Comparison of ENCODE assay signal across 17 mouse cellular contexts in genomic region chr17:48613491-48613890, GRCm38 (mm10).
DNase-seq lines count a peak whose midpoint lies in the region; ATAC-seq and TF ChIP-seq lines count a peak whose summit lies in the region.
"Had no signal": no experiment of that assay in that cellular context is flagged by ENCODE, and none has a peak within 500 bp of the region (broad histone marks: within the 10 kb centered on the region; RNA-seq: fewer than 3 reads in every experiment).

No protein-coding gene starts in this region.

- H3K4me2 ChIP-seq in embryonic facial prominence, embryonic 11.5 days (ENCODE audit: low read depth, low read length), result no peak overlapping the region
- no peak overlapping the region for H3K4me2 ChIP-seq in kidney, embryonic 16.5 days (replicated peaks; ENCODE audit: low read depth, low read length)
- no peak overlapping the region for H3K4me2 ChIP-seq in midbrain, postnatal 0 days (ENCODE audit: low read depth, low read length, poor library complexity, severe bottlenecking)
- no peak overlapping the region for H3K4me2 ChIP-seq in midbrain, embryonic 15.5 days
- no peak overlapping the region for H3K4me2 ChIP-seq in stomach, postnatal 0 days (replicated peaks; ENCODE audit: low read depth)
- H3K4me2 ChIP-seq: embryonic facial prominence, embryonic 12.5 days; hindbrain, embryonic 15.5 days; kidney, embryonic 15.5 days; limb, embryonic 15.5 days; midbrain, embryonic 11.5 days had no signal

- H3K9ac ChIP-seq in embryonic facial prominence, embryonic 11.5 days (replicated peaks; ENCODE audit: low read length), result no peak overlapping the region
- no peak overlapping the region for H3K9ac ChIP-seq in kidney, embryonic 16.5 days (replicated peaks; ENCODE audit: low read length)
- H3K9ac ChIP-seq in midbrain, postnatal 0 days (replicated peaks; ENCODE audit: low read length, poor library complexity, severe bottlenecking), result no peak overlapping the region
- H3K9ac ChIP-seq in midbrain, embryonic 15.5 days, result no peak overlapping the region
- H3K9ac ChIP-seq in stomach, postnatal 0 days (ENCODE audit: low read length), result no peak overlapping the region
- H3K9ac ChIP-seq: embryonic facial prominence, embryonic 12.5 days; hindbrain, embryonic 15.5 days; kidney, embryonic 15.5 days; limb, embryonic 15.5 days had no signal

- TF ChIP-seq CTCF in kidney, adult 2 months (conservative IDR thresholded peaks at IDR 0.05; ENCODE audit: insufficient read depth, insufficient read length, low read depth, low read length), result peak; percentile 37
- TF ChIP-seq CTCF in midbrain, postnatal 0 days (IDR thresholded peaks at IDR 0.05), result peak; percentile 41
- peak; percentile 45 for TF ChIP-seq CTCF in stomach, postnatal 0 days (IDR thresholded peaks at IDR 0.05; ENCODE audit: low read depth)

- TF ChIP-seq POLR2A in kidney, adult 2 months (IDR thresholded peaks at IDR 0.05; ENCODE audit: low read depth, low read length), result no peak

- WGBS in embryonic facial prominence, embryonic 11.5 days, result 85% methylated on average over 5 of the region's 5 CpGs
- WGBS in embryonic facial prominence, embryonic 10.5 days, result 91% methylated on average over 5 of the region's 5 CpGs
- 91% methylated on average over 5 of the region's 5 CpGs for WGBS in kidney, adult 2 months
- 92% methylated on average over 5 of the region's 5 CpGs for WGBS in kidney, embryonic 16.5 days
- 89% methylated on average over 5 of the region's 5 CpGs for WGBS in midbrain, postnatal 0 days
- WGBS in midbrain, embryonic 15.5 days, result 91% methylated on average over 5 of the region's 5 CpGs
- WGBS in stomach, postnatal 0 days, result 86% methylated on average over 5 of the region's 5 CpGs

- H3K27ac ChIP-seq in embryonic facial prominence, embryonic 11.5 days (replicated peaks; ENCODE audit: low read depth, low read length), result no peak overlapping the region
- H3K27ac ChIP-seq in embryonic facial prominence, embryonic 10.5 days (replicated peaks), result no peak overlapping the region
- H3K27ac ChIP-seq in kidney, adult 2 months (ENCODE audit: insufficient read depth, low read depth, low read length), result no peak overlapping the region
- no peak overlapping the region for H3K27ac ChIP-seq in kidney, embryonic 16.5 days (ENCODE audit: low read length)
- no peak overlapping the region for H3K27ac ChIP-seq in midbrain, postnatal 0 days (ENCODE audit: low read depth, low read length)
- H3K27ac ChIP-seq in midbrain, embryonic 15.5 days, result no peak overlapping the region
- H3K27ac ChIP-seq in stomach, postnatal 0 days (replicated peaks), result no peak overlapping the region
- H3K27ac ChIP-seq: embryonic facial prominence, embryonic 12.5 days; hindbrain, embryonic 15.5 days; kidney, embryonic 15.5 days; limb, embryonic 15.5 days had no signal

- ATAC-seq in embryonic facial prominence, embryonic 11.5 days (replicated peaks; ENCODE audit: insufficient number of reproducible peaks, low FRiP score, low TSS enrichment, low read depth), result no peak
- ATAC-seq in kidney, embryonic 16.5 days (ENCODE audit: low FRiP score, low TSS enrichment), result no peak
- no peak for ATAC-seq in midbrain, postnatal 0 days (ENCODE audit: low FRiP score)
- no peak for ATAC-seq in midbrain, embryonic 15.5 days (replicated peaks)
- ATAC-seq in stomach, postnatal 0 days (ENCODE audit: low FRiP score, low TSS enrichment), result no peak

- H3K4me1 ChIP-seq in embryonic facial prominence, embryonic 11.5 days (ENCODE audit: control insufficient read depth, insufficient read depth, low read length), result no peaks in the 10 kb centered on the region
- H3K4me1 ChIP-seq in embryonic facial prominence, embryonic 10.5 days, result peaks cover 3% of the 10 kb centered on the region; the same call in 1 of the 2 replicates
- H3K4me1 ChIP-seq in kidney, adult 2 months (ENCODE audit: control insufficient read depth, insufficient read depth, low read length), result no peaks in the 10 kb centered on the region
- no peaks in the 10 kb centered on the region for H3K4me1 ChIP-seq in kidney, embryonic 16.5 days (ENCODE audit: insufficient read depth, low read length)
- H3K4me1 ChIP-seq in midbrain, postnatal 0 days (ENCODE audit: insufficient read depth, low read length), result no peaks in the 10 kb centered on the region
- H3K4me1 ChIP-seq in midbrain, embryonic 15.5 days, result no peaks in the 10 kb centered on the region
- no peaks in the 10 kb centered on the region for H3K4me1 ChIP-seq in stomach, postnatal 0 days (replicated peaks; ENCODE audit: control insufficient read depth, insufficient read depth)
- H3K4me1 ChIP-seq: embryonic facial prominence, embryonic 12.5 days; limb, embryonic 15.5 days had no signal

- no peaks in the 10 kb centered on the region for H3K27me3 ChIP-seq in embryonic facial prominence, embryonic 11.5 days (ENCODE audit: control insufficient read depth, insufficient read depth, low read length)
- H3K27me3 ChIP-seq in embryonic facial prominence, embryonic 10.5 days (replicated peaks; ENCODE audit: low read depth, poor library complexity, severe bottlenecking), result no peaks in the 10 kb centered on the region
- no peaks in the 10 kb centered on the region for H3K27me3 ChIP-seq in kidney, adult 2 months (replicated peaks; ENCODE audit: control insufficient read depth, insufficient read depth, low read length)
- no peaks in the 10 kb centered on the region for H3K27me3 ChIP-seq in kidney, embryonic 16.5 days (ENCODE audit: insufficient read depth, low read length)
- no peaks in the 10 kb centered on the region for H3K27me3 ChIP-seq in midbrain, postnatal 0 days (ENCODE audit: insufficient read depth, low read length)
- H3K27me3 ChIP-seq in midbrain, embryonic 15.5 days (replicated peaks), result no peaks in the 10 kb centered on the region
- no peaks in the 10 kb centered on the region for H3K27me3 ChIP-seq in stomach, postnatal 0 days (ENCODE audit: control insufficient read depth, insufficient read depth, low read length)
- H3K27me3 ChIP-seq: embryonic facial prominence, embryonic 12.5 days; hindbrain, embryonic 15.5 days; kidney, embryonic 15.5 days; limb, embryonic 15.5 days had no signal

- H3K36me3 ChIP-seq in embryonic facial prominence, embryonic 11.5 days (replicated peaks; ENCODE audit: control insufficient read depth, insufficient read depth, low read depth, low read length), result no peaks in the 10 kb centered on the region
- H3K36me3 ChIP-seq in embryonic facial prominence, embryonic 10.5 days (replicated peaks), result no peaks in the 10 kb centered on the region
- no peaks in the 10 kb centered on the region for H3K36me3 ChIP-seq in kidney, adult 2 months (ENCODE audit: control insufficient read depth, insufficient read depth, low read length)
- no peaks in the 10 kb centered on the region for H3K36me3 ChIP-seq in kidney, embryonic 16.5 days (ENCODE audit: insufficient read depth, low read length)
- H3K36me3 ChIP-seq in midbrain, postnatal 0 days (ENCODE audit: insufficient read depth, low read length), result no peaks in the 10 kb centered on the region
- H3K36me3 ChIP-seq in midbrain, embryonic 15.5 days (replicated peaks), result no peaks in the 10 kb centered on the region
- H3K36me3 ChIP-seq in stomach, postnatal 0 days (ENCODE audit: control insufficient read depth, insufficient read depth, low read length), result no peaks in the 10 kb centered on the region
- H3K36me3 ChIP-seq: embryonic facial prominence, embryonic 12.5 days; hindbrain, embryonic 15.5 days; kidney, embryonic 15.5 days; limb, embryonic 15.5 days had no signal

- TF ChIP-seq EP300 in stomach, postnatal 0 days (optimal IDR thresholded peaks at IDR 0.05), result no peak

- no peaks in the 10 kb centered on the region for H3K9me3 ChIP-seq in embryonic facial prominence, embryonic 11.5 days (replicated peaks; ENCODE audit: control insufficient read depth, low read length)
- H3K9me3 ChIP-seq in embryonic facial prominence, embryonic 10.5 days, result peaks cover 7% of the 10 kb centered on the region; the same call in 1 of the 2 replicates
- H3K9me3 ChIP-seq in kidney, embryonic 16.5 days (ENCODE audit: low read length), result no peaks in the 10 kb centered on the region; the same call in 1 of the 2 replicates
- H3K9me3 ChIP-seq in midbrain, postnatal 0 days (ENCODE audit: low read length), result no peaks in the 10 kb centered on the region
- H3K9me3 ChIP-seq in midbrain, embryonic 15.5 days, result no peaks in the 10 kb centered on the region
- no peaks in the 10 kb centered on the region for H3K9me3 ChIP-seq in stomach, postnatal 0 days (ENCODE audit: control insufficient read depth, low read length)
- H3K9me3 ChIP-seq: hindbrain, embryonic 15.5 days; limb, embryonic 15.5 days had no signal

- DNase-seq in embryonic facial prominence, embryonic 11.5 days (ENCODE audit: low spot score), result peak; percentile 8
- no peak for DNase-seq in embryonic facial prominence, embryonic 10.5 days (ENCODE audit: low spot score)
- DNase-seq in kidney, adult 2 months, result no peak
- no peak for DNase-seq in midbrain, postnatal 0 days (ENCODE audit: low spot score)
- no peak for DNase-seq in stomach, postnatal 0 days (ENCODE audit: low spot score)
- DNase-seq in adrenal gland, adult 8-10 months, result no peak
- DNase-seq: cerebellum, postnatal 36 days; layer of hippocampus, adult 9-11 months; right cerebral cortex, postnatal 14 days; thymus, postnatal 4 days had no signal

- no peak overlapping the region for H3K4me3 ChIP-seq in embryonic facial prominence, embryonic 11.5 days (ENCODE audit: low read depth, low read length)
- H3K4me3 ChIP-seq in embryonic facial prominence, embryonic 10.5 days, result no peak overlapping the region
- no peak overlapping the region for H3K4me3 ChIP-seq in kidney, adult 2 months (ENCODE audit: insufficient read depth, low read depth, low read length)
- H3K4me3 ChIP-seq in kidney, embryonic 16.5 days (ENCODE audit: low read length), result no peak overlapping the region
- H3K4me3 ChIP-seq in midbrain, postnatal 0 days (ENCODE audit: low read depth, low read length), result no peak overlapping the region
- H3K4me3 ChIP-seq in midbrain, embryonic 15.5 days, result no peak overlapping the region
- no peak overlapping the region for H3K4me3 ChIP-seq in stomach, postnatal 0 days (ENCODE audit: low read depth, low read length)
- H3K4me3 ChIP-seq: embryonic facial prominence, embryonic 12.5 days; hindbrain, embryonic 15.5 days; kidney, embryonic 15.5 days; limb, embryonic 15.5 days had no signal
